Comparison of ENCODE assay signal across 27 mouse cellular contexts in genomic region chr6:97818128-97818527, GRCm38 (mm10). TPM values are rescaled to one million over a fixed set of nuclear protein-coding genes. Genes with fewer than 3 reads are reported as not detected.
DNase-seq lines count a peak whose midpoint lies in the region; ATAC-seq and TF ChIP-seq lines count a peak whose summit lies in the region.
"Had no signal": no experiment of that assay in that cellular context is flagged by ENCODE, and none has a peak within 500 bp of the region (broad histone marks: within the 10 kb centered on the region; RNA-seq: fewer than 3 reads in every experiment).

No protein-coding gene starts in this region.

- ATAC-seq in frontal cortex, adult (ENCODE audit: low TSS enrichment) = 0 out of 2 replicates have a peak, but pooled peaks have one; percentile 31
- ATAC-seq in Patski = peak; percentile 25
- peak; percentile 48 for ATAC-seq in granulocyte monocyte progenitor cell, adult 5-6 weeks (replicated peaks; ENCODE audit: poor library complexity, severe bottlenecking)
- no peak for ATAC-seq in hindbrain, embryonic 14.5 days (ENCODE audit: low FRiP score)
- ATAC-seq: forebrain, embryonic 15.5 days; hindbrain, postnatal 0 days; intestine, embryonic 16.5 days; liver, embryonic 12.5 days had no signal

- no peak for TF ChIP-seq POLR2A in kidney, adult 2 months (IDR thresholded peaks at IDR 0.05; ENCODE audit: low read depth, low read length)

- no peaks in the 10 kb centered on the region for H3K9me3 ChIP-seq in hindbrain, embryonic 14.5 days (ENCODE audit: control insufficient read depth, low read length)
- H3K9me3 ChIP-seq: forebrain, embryonic 15.5 days; hindbrain, embryonic 10.5 days; kidney, embryonic 15.5 days; limb, embryonic 13.5 days; liver, embryonic 12.5 days; midbrain, embryonic 10.5 days had no signal

- H3K4me2 ChIP-seq in hindbrain, embryonic 14.5 days (replicated peaks) = no peak overlapping the region
- H3K4me2 ChIP-seq: forebrain, embryonic 15.5 days; heart, embryonic 11.5 days; kidney, embryonic 15.5 days; limb, embryonic 13.5 days; liver, embryonic 12.5 days had no signal

- no peaks in the 10 kb centered on the region for H3K4me1 ChIP-seq in hindbrain, embryonic 14.5 days (replicated peaks; ENCODE audit: control insufficient read depth, insufficient read depth, low read length)
- peaks cover 9% of the 10 kb centered on the region; the same call in 1 of the 2 replicates for H3K4me1 ChIP-seq in kidney, adult 2 months (ENCODE audit: control insufficient read depth, insufficient read depth, low read length)
- H3K4me1 ChIP-seq: forebrain, embryonic 15.5 days; hindbrain, embryonic 10.5 days; liver, embryonic 12.5 days had no signal

- POLR2A ChIA-PET in Patski (lab: Charles Lee) = no interaction called here

- no peak overlapping the region for H3K27ac ChIP-seq in hindbrain, embryonic 14.5 days
- H3K27ac ChIP-seq in kidney, adult 2 months (ENCODE audit: insufficient read depth, low read depth, low read length) = no peak overlapping the region
- H3K27ac ChIP-seq: forebrain, embryonic 15.5 days; hindbrain, embryonic 10.5 days; hindbrain, postnatal 0 days; kidney, embryonic 15.5 days; limb, embryonic 13.5 days; liver, embryonic 12.5 days; midbrain, embryonic 10.5 days had no signal

- H3K27me3 ChIP-seq in Patski = no peaks in the 10 kb centered on the region
- H3K27me3 ChIP-seq in hindbrain, embryonic 14.5 days (ENCODE audit: control insufficient read depth, insufficient read depth, low read length) = no peaks in the 10 kb centered on the region
- no peaks in the 10 kb centered on the region; the same call in 1 of the 2 replicates for H3K27me3 ChIP-seq in kidney, adult 2 months (replicated peaks; ENCODE audit: control insufficient read depth, insufficient read depth, low read length)
- H3K27me3 ChIP-seq: CH12.LX; forebrain, embryonic 15.5 days; kidney, embryonic 15.5 days; limb, embryonic 13.5 days; liver, embryonic 12.5 days had no signal

- H3K9ac ChIP-seq in hindbrain, embryonic 14.5 days = no peak overlapping the region
- H3K9ac ChIP-seq: forebrain, embryonic 15.5 days; kidney, embryonic 15.5 days; limb, embryonic 13.5 days; liver, embryonic 12.5 days had no signal

- in situ Hi-C loops in Patski (cut with MboI; ENCODE audit: low pct_unique_long_range_greater_than_20kb) = no loop called here

- H3K36me3 ChIP-seq in hindbrain, embryonic 14.5 days (replicated peaks; ENCODE audit: control insufficient read depth, insufficient read depth) = no peaks in the 10 kb centered on the region
- H3K36me3 ChIP-seq in kidney, adult 2 months (ENCODE audit: control insufficient read depth, insufficient read depth, low read length) = no peaks in the 10 kb centered on the region
- H3K36me3 ChIP-seq: forebrain, embryonic 15.5 days; G1E; hindbrain, embryonic 10.5 days; kidney, embryonic 15.5 days; limb, embryonic 13.5 days; liver, embryonic 12.5 days; midbrain, embryonic 10.5 days had no signal

- CTCF ChIA-PET in Patski (lab: Charles Lee) = interaction anchor here (1.0 to 3.5 kb wide), 2 partner anchors 10 to 12 kb away, joined by 4 to 19 read pairs; partner anchors contain the start of gene Mitf

- 50% methylated on average over 6 of the region's 6 CpGs for WGBS in hindbrain, embryonic 14.5 days
- WGBS in kidney, adult 2 months = 61% methylated on average over 6 of the region's 6 CpGs

- TF ChIP-seq CTCF in Patski (IDR thresholded peaks at IDR 0.05) = no peak
- no peak for TF ChIP-seq CTCF in kidney, adult 2 months (conservative IDR thresholded peaks at IDR 0.05; ENCODE audit: insufficient read depth, insufficient read length, low read depth, low read length)

- H3K4me3 ChIP-seq in hindbrain, embryonic 14.5 days (replicated peaks; ENCODE audit: low read length) = no peak overlapping the region
- H3K4me3 ChIP-seq in kidney, adult 2 months (ENCODE audit: insufficient read depth, low read depth, low read length) = no peak overlapping the region
- H3K4me3 ChIP-seq: forebrain, embryonic 15.5 days; hindbrain, embryonic 10.5 days; kidney, embryonic 15.5 days; limb, embryonic 13.5 days; liver, embryonic 12.5 days; midbrain, embryonic 10.5 days had no signal

- DNase-seq in frontal cortex, postnatal 25 days (ENCODE audit: low spot score in 2 of 2) = no peak
- DNase-seq in 3134 (ENCODE audit: extremely low read depth, insufficient read length, low spot score) = peak; percentile 68
- DNase-seq in Patski (ENCODE audit: low read depth, low spot score) = no peak
- no peak for DNase-seq in hindbrain, embryonic 14.5 days (ENCODE audit: low spot score)
- no peak for DNase-seq in kidney, adult 2 months
- no peak for DNase-seq in right cerebral cortex, postnatal 10 days (ENCODE audit: low spot score in 2 of 2)
- DNase-seq: adrenal gland, postnatal 36 days; cerebellum, adult 11-12 months; cerebellum, postnatal 14 days; gastrocnemius, postnatal 25 days; heart, postnatal 10 days; kidney, postnatal 4 days; lung, adult 2 months; thymus, postnatal 14 days had no signal

RNA-seq across cellular contexts. Expression of gene Mitf, which starts 11.3 kb away (rescaled TPM):
- 11.2 TPM for polyA plus RNA-seq in Patski (2021)
- 6.6 and 11.3 TPM in 2 replicates for total RNA-seq in granulocyte monocyte progenitor cell, adult 5-6 weeks (2014; fragmentation: Nextera tagmentation)
- 7.4 and 7.5 TPM in 2 replicates for total RNA-seq in granulocyte monocyte progenitor cell, adult 5-6 weeks (2017)
- 1.4 and 3.1 TPM in 2 replicates for polyA plus RNA-seq in hindbrain, embryonic 14.5 days (2014; fragmentation: Nextera tagmentation; extraction: Ambion mirVana)
- 8.3 and 9.9 TPM in 2 replicates for polyA plus RNA-seq in kidney, adult 2 months (2012; rRNA removed)
- polyA plus RNA-seq: G1E had no signal
